Mouse (Mus musculus): ENCODE data around the gene C2cd5. TPM values are rescaled to one million over a fixed set of nuclear protein-coding genes. Genes with fewer than 3 reads are reported as not detected.

The C2cd5 gene
- total and polyA plus RNA-seq, 3 experiments, result 19.1 to 22.3 (median 19.7) TPM

GRCm38 (mm10) chr6:143140884-143141283, 40.9 kb upstream of the C2cd5 start:
- Histone ChIP-seq H3K79me2 (replicated peaks; ENCODE audit: control insufficient read depth, extremely low read depth, insufficient read depth, poor library complexity, severe bottlenecking) (no peaks in the 10 kb centered on the region), H3K9ac (ENCODE audit: insufficient read depth, low read depth) (no peak overlapping the region), H3K4me2 (ENCODE audit: insufficient read depth, low read depth, poor library complexity, severe bottlenecking) (no peak overlapping the region), H3K9me3 (replicated peaks; ENCODE audit: low read length) (no peaks in the 10 kb centered on the region), H3K27me3 (replicated peaks) (no peaks in the 10 kb centered on the region), H3K4me3 (replicated peaks in 1 of 3; ENCODE audit: low read depth in 2 of 3, low read length in 2 of 3, poor library complexity in 1 of 3) (no peak overlapping the region), H3K36me3 (replicated peaks in 1 of 2; ENCODE audit: control insufficient read depth in 1 of 2, insufficient read depth in 1 of 2, low read length in 1 of 2) (no peaks in the 10 kb centered on the region), H3K27ac (ENCODE audit: insufficient read depth, low read depth) (no peak overlapping the region), H3K4me1 (ENCODE audit: control insufficient read depth in 1 of 2, insufficient read depth in 2 of 2) (no peaks in the 10 kb centered on the region)
- TF ChIP-seq PAX5 (IDR thresholded peaks at IDR 0.05; ENCODE audit: low read length) (no peak), POLR2A (IDR thresholded peaks at IDR 0.05; ENCODE audit: low read depth, low read length) (no peak), POLR2AphosphoS2 (IDR thresholded peaks at IDR 0.05; ENCODE audit: low read depth, low read length) (no peak), IRF4 (IDR thresholded peaks at IDR 0.05; ENCODE audit: low read depth, low read length) (no peak), JUN (IDR thresholded peaks at IDR 0.05; ENCODE audit: insufficient read depth, low read depth, low read length) (no peak), SMC3 (IDR thresholded peaks at IDR 0.05; ENCODE audit: low read depth, low read length) (no peak), KAT2A (IDR thresholded peaks at IDR 0.05; ENCODE audit: insufficient replicate concordance, low read length) (no peak), BHLHE40 (IDR thresholded peaks at IDR 0.05; ENCODE audit: low read depth, low read length) (no peak), SIN3A (IDR thresholded peaks at IDR 0.05; ENCODE audit: low read length) (no peak), USF1 (IDR thresholded peaks at IDR 0.05; ENCODE audit: low read depth, low read length) (no peak), HCFC1 (IDR thresholded peaks at IDR 0.05; ENCODE audit: low read depth, low read length) (no peak), E2F4 (IDR thresholded peaks at IDR 0.05; ENCODE audit: insufficient replicate concordance, low read depth, low read length) (no peak), ELF1 (IDR thresholded peaks at IDR 0.05; ENCODE audit: low read depth, low read length) (no peak), MYC (IDR thresholded peaks at IDR 0.05; ENCODE audit: low read depth, low read length) (no peak), EP300 (IDR thresholded peaks at IDR 0.05; ENCODE audit: low read length) (no peak), NELFE (IDR thresholded peaks at IDR 0.05; ENCODE audit: low read depth, low read length) (no peak)
- in situ Hi-C loops (cut with MboI; ENCODE audit: low pct_ligation_motif_present, low pct_unique_long_range_greater_than_20kb, low sequenced_read_pairs), result no loop called here
- dilution Hi-C loops (cut with MboI; ENCODE audit: extremely low pct_ligation_motif_present, extremely low pct_unique_long_range_greater_than_20kb, low sequenced_read_pairs), result no loop called here
- no peak for DNase-seq (ENCODE audit: extremely low read depth)

DNA sequence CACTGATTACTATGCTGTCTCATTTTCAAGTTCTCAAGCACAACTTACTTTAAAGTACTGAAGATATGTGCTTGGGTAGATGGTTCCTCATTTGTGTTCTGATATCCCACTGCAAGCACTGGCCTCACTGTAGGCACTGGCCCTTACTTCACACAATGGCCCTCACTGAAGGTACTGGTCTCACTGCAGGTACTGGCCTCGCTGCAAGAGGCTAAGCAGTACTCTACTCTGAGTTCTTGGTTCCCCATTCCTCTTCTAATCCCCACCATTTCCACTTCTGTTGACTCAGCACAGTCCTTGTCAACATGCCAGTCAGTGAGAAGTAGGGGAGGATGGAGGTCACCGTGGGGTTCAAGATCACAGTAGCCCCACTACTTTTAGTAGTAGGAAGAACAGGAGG, 39.5 kb upstream of the C2cd5 start:
- dilution Hi-C loops (cut with MboI; ENCODE audit: extremely low pct_ligation_motif_present, extremely low pct_unique_long_range_greater_than_20kb, low sequenced_read_pairs), result no loop called here
- in situ Hi-C loops (cut with MboI; ENCODE audit: low pct_ligation_motif_present, low pct_unique_long_range_greater_than_20kb, low sequenced_read_pairs), result no loop called here
- H3K79me2 ChIP-seq (replicated peaks; ENCODE audit: control insufficient read depth, extremely low read depth, insufficient read depth, poor library complexity, severe bottlenecking), result no peaks in the 10 kb centered on the region

More for the DNA sequence above, 39.5 kb upstream of the C2cd5 start:
- Histone ChIP-seq H3K36me3 (replicated peaks in 1 of 2; ENCODE audit: control insufficient read depth in 1 of 2, insufficient read depth in 1 of 2, low read length in 1 of 2) (no peaks in the 10 kb centered on the region), H3K4me1 (ENCODE audit: control insufficient read depth in 1 of 2, insufficient read depth in 2 of 2) (no peaks in the 10 kb centered on the region), H3K27me3 (replicated peaks) (no peaks in the 10 kb centered on the region), H3K4me2 (ENCODE audit: insufficient read depth, low read depth, poor library complexity, severe bottlenecking) (no peak overlapping the region), H3K9me3 (replicated peaks; ENCODE audit: low read length) (no peaks in the 10 kb centered on the region), H3K27ac (ENCODE audit: insufficient read depth, low read depth) (no peak overlapping the region), H3K9ac (ENCODE audit: insufficient read depth, low read depth) (no peak overlapping the region), H3K4me3 (replicated peaks in 1 of 3; ENCODE audit: low read depth in 2 of 3, low read length in 2 of 3, poor library complexity in 1 of 3) (no peak overlapping the region)
- no peak for DNase-seq (ENCODE audit: extremely low read depth)
- TF ChIP-seq POLR2AphosphoS2 (IDR thresholded peaks at IDR 0.05; ENCODE audit: low read depth, low read length), result no peak
- TF ChIP-seq MXI1 (IDR thresholded peaks at IDR 0.05; ENCODE audit: low read depth, low read length), result no peak
- no peak for TF ChIP-seq POLR2A (IDR thresholded peaks at IDR 0.05; ENCODE audit: low read depth, low read length)

Data from CH12.LX (cell line).